Mouse (Mus musculus) C2C12 (cell line): Measurements from ENCODE around the gene Ppef2.

Experiments used
- CTCF ChIP-seq: IDR thresholded peaks from one replicate; pipeline ENCODE4 v1.5.1; 2011; ENCODE audit not compliant: control insufficient read depth, insufficient read depth, insufficient read length
- MAX ChIP-seq: IDR thresholded peaks from one replicate; pipeline ENCODE4 v1.6.1; 2011; ENCODE audit warnings: mild to moderate bottlenecking, control low read depth
- MYOG ChIP-seq: IDR thresholded peaks from one replicate; pipeline ENCODE4 v1.6.1; 2011; ENCODE audit not compliant: control insufficient read depth, insufficient read length; ENCODE audit errors: extremely low read depth
- USF1 ChIP-seq: IDR thresholded peaks from one replicate; pipeline ENCODE4 v1.6.1; 2011; ENCODE audit warnings: low read depth, mild to moderate bottlenecking, control low read depth, moderate library complexity

GRCm38 (mm10) chr5:92291652-92292414, 35.8 kb upstream of the Ppef2 start:
- TF ChIP-seq USF1 (no peak), CTCF (no peak), MYOG (no peak), MAX (no peak)
